Mouse (Mus musculus): ENCODE measurements at regions not wholly inside any gene's neighbourhood (a gene's known extent, or its start where the extent isn't known, plus 50 kb on each side); places are given as distances from the start of the nearest gene placed in this dataset.
A peak's percentile ranks its signal among the peaks of the same experiment; 100 is the strongest.
"Not testable (repeated sequence)": the region's sequence is repeated elsewhere in the genome, so short reads cannot be mapped to it uniquely, and the experiment has no call there.

DNA sequence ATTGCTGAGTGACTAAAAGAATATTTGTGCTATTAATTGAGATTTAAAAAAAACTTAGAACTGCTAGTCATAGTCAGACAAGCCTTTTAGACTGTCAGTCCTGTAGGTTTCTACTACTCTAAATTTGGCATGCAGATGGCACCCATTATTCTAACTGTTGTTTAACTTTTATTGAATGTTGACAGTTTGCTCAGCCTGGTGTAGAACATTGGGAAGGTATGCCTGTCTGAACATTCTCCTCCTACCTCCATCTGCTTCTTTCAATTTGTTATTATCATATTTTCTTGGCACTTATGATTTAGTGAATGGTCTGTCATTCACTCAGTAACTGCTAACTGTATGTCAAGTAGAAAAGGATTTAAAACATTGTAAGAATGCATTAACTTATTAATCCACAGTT, 130.9 kb downstream of the Gmnc start:
- peak; percentile 27 for DNase-seq (ENCODE audit: low spot score)

DNA sequence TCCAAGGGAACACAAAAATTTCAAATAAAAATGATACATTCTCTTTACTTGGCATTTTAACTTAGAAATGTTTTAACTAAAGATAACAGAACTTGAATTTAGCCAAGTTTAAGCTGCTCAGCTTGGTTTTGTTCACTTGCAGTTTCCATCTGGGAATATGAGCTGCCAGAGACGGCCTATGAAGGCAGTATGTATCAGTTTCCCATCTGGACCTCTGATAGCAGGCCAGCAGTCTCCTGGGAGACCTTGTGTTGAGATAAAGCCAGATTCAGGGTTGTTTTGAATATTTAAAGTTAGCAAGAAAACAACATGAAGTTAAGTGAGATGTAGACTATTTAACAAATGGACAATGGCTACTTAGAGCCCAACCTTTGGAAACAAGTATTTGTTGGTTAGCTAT, 142.3 kb downstream of the Gmnc start:
- DNase-seq (ENCODE audit: low spot score), result peak; percentile 36

- DNase-seq (ENCODE audit: low spot score), result no peak
Measured at GRCm38 (mm10) chr16:26827006-26827405, 164.4 kb downstream of the Gmnc start.

DNA sequence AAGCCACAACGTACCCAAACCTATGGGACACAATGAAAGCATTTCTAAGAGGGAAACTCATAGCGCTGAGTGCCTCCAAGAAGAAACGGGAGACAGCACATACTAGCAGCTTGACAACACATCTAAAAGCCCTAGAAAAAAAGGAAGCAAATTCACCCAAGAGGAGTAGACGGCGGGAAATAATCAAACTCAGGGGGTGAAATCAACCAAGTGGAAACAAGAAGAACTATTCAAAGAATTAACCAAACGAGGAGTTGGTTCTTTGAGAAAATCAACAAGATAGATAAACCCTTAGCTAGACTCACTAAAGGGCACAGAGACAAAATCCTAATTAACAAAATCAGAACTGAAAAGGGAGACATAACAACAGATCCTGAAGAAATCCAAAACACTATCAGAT, 180.3 kb downstream of the Gmnc start:
- not testable (repeated sequence) for DNase-seq (ENCODE audit: low spot score)

DNA sequence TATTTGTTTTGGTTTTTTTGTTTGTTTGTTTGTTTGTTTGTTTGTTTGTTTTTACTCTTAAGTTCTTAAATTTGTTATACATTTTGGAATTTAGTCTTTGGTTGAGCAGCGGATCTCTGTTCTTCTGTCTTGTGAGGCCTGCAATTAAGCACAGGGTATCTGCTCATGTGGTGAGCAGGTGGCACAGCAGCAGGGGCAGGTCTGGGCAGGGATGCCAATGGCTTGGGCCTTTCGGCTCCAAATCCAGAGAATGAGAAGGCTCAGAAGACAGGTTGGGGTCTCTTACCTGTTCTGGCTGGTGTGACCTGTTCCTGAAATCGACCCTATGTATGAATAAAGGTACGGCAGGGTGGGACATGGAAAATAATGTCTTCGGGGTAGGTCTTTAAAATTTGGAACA, 186.0 kb downstream of the Gmnc start:
- no peak for DNase-seq (ENCODE audit: low spot score)

DNA sequence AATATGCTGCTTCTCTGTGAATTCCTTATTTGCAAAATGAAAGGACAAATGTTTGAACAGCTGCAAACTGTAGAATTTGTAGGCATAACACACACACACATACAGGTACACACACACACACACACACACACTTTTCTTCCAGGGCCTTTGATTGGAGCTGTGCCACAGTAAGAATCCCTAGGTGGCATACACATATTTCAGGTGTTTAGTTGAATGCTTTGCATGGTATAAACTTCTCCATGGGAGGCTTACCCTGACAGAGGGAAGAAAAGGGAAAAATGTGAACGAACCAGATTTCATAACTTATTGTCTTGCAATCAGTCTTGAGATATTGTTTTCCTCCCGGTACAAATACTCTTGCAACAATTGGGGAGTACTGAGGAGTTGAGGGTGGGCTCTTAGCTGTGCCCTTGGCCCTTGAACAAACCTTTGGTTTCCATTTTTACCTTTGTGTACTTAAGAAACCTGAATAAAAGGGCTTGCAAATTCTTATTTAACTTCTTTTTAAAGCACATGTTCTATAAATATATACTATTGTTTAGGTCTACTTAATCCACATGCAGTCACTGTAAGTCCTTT, 204.3 kb downstream of the Gmnc start:
- DNase-seq (ENCODE audit: low spot score), result no peak

DNA sequence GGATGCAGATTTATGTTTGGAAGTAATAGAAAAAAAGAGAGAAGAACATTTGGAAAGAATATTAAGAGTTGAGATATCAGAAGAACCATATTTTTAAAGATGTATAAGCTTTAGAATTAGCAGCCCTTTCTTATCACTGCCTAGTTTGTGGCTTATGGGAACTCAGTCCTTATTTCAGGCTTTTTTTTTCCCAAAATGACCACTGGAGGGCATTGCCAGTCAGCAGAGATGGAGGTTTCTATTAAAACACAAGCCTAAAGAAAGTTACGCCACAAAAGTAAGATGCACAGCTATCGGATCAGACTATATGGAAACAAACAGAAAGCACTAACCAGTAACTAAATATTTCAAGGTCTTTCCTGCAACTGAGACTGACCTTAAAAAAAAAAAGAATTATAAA, 200.8 kb downstream of the Il1rap start:
- DNase-seq (ENCODE audit: low spot score), result peak; percentile 35

Measured in layer of hippocampus, adult 11-12 months (tissue).